Mouse (Mus musculus) telencephalon, adult 2 months (tissue): ENCODE results near the gene Zfp365.

Experiments used
- DNase-seq: peaks from one replicate; pipeline ENCODE4 v3.0.0-alpha.2; 2011; ENCODE audit warnings: low read depth, low spot score

The Zfp365 gene

DNA sequence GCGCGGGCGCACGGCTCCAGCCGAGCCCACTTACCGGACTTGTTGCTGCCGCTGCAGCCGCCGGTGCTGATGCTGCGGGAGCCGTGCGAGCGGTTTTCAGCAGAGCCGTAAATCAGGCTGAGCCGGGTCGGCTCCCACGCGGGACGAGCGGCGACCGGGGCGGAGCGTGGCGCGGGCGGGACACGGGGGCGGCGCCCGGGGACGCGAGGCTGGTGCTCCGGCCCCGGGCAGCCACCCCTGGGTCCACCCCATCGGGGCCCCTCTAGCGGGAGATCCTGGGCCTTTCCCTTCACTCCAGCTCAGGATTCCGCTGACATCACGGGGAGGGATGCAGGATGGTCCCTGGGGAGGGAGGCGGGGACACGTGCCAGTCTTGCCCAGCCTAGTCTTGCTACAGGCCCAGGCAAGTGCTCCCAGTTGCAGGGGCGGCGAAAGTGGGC, at the start of gene Zfp365:
Zfp365 (minus strand) TSS at position 326 of the 440 bp plus-strand sequence.
- no peak for DNase-seq

DNA sequence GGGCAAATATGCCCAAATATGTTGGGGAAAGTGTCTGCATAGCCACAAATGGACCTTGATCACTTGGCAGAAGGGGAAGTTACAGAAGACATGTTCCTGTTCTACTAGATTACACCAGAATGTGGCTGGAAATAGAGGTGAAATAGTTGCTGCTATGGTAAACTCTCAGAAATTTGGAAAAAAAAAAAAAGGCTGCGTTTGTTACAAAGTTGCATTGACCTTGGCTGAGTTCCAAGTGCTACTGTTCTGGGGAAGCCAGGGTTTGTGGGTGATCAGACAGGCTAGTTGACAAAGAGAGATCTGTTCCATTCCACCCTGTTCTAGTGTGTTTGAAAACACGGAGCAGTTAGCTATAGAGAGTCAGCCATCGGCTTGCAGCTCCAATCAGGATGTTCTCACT, 47.5 kb upstream of the Zfp365 start:
- DNase-seq = no peak

DNA sequence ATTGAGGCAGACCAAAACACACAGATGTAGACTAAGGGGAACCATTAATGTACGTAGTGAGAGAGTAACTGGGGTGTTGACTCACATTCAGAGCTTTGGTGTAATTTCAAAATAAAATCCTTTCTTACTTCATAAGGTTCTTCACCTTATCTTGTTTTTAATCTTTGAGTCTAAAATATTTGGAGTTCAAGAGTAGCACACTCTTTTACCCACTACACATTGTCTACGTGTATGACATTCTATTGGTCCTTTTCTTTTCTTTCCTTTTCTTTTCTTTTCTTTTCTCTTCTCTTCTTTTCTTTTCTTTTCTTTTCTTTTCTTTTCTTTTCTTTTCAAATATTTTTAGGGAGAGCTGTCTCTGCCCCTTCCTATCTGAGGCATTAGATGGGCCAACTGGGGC, 43.5 kb upstream of the Zfp365 start:
- no peak for DNase-seq

- no peak for DNase-seq
Measured at GRCm38 (mm10) chr10:67951690-67952089, 39.2 kb upstream of the Zfp365 start.

DNA sequence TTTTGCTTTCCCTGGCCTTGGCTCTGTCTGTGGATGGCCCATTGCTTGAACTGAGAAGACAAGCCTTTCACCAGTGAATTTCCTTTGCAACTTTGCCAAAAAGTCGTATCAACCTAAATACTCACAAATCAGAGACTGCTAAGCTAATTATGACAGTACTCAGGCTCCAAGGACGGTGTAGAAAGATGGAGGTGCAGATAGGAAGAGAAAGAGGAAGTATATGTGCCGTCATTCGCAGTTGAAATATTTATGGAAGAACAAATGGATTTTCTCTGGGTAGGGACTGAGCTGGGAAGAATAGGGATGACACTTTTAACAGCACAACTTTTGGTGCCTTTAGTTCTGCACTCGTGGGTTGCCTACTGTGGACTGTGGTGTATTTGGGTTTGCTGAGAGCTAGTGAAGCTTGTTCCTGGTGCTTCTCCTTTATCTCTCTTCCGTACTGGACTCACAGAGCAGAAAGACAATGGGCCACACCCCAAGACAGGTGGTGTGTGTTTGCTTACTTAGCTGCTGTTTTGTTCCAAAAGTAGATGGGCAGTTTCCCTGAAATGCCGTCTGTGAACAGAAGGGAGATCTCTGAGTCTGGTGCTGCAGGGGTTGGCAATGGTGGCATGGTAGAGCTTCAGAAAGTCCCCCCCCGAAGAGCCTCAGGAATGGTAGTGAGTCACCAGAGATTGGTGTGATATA, 37.7 kb upstream of the Zfp365 start:
- DNase-seq = no peak

DNA sequence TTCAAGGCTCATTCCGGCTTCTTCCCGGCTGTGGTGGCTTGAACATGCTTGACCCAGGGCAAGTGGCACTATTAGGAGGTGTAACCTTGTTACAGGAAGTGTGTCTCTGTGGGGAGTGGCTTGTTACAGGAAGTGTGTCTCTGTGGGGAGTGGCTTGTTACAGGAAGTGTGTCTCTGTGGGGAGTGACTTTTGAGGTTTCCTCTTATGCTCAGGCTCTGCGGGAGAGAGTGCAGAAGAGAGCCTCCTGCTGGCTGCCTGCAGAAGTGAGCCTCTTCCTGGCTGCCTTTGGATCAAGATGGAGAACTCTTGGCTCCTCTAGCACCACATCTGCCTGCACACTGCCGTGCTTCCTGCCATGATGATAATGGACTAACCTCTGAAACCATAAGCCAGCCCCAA, 31.1 kb upstream of the Zfp365 start:
- DNase-seq = no peak

DNA sequence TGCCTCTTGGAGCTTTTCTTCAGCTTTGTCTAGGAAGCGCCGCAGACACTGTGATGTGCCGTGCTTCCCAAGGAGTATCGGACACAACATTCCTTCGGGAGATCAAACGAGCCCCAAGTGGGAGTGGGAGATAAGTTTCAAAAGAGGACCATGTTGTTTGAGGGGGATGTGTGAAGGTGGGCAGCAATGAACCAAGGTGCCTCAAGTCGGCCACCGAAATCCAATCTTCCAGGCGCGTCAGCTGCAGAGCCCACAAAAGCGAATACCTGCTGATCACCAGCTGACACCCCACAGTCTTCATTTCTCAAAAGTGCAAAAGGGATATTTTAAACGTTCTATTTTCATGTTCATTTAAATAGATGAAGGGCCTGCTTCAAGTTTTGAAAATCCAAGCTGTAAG, 27.1 kb upstream of the Zfp365 start:
- no peak for DNase-seq

DNA sequence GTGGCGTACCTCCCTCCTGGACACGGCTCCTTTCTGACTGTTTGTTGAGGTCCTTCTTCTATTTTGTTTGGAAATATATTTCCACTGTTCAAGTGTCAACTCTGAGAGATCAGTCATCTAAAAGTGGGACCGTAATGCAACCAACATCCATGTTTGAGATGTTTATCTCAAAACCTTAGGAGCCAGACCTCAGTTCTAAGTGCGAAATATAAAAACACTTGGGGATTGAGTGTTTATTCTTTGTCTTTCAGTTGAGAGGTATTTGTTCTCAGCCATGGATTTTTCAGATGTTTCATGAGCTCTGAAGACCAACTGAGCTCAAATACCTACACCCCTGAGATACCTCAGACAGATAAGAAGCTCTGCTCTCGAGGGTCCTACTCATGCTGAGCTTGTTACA, 25.3 kb upstream of the Zfp365 start:
- DNase-seq = no peak

- DNase-seq = no peak
Measured at GRCm38 (mm10) chr10:67936944-67937343, 24.5 kb upstream of the Zfp365 start.

DNA sequence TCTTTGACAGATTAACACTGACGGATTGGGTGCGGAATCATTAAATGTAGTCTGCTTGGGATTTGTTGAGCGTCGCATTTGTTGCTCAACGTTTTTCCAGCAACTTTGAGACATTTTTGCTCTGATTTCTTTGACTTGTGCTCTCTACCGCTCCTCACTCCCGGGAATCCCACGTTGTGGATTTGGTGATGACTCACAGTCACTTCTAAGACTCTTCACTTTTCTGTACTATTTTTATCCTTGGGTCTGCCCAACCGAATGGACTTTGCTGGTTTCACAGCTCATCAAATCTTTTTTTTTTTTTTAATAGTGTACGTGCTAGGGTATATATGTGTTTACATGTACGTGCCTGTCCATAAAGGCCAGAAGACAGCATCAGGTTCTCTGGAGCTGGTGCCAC, 20.3 kb upstream of the Zfp365 start:
- DNase-seq = no peak

GRCm38 (mm10) chr10:67931328-67931727, 18.9 kb upstream of the Zfp365 start:
- DNase-seq = no peak

DNA sequence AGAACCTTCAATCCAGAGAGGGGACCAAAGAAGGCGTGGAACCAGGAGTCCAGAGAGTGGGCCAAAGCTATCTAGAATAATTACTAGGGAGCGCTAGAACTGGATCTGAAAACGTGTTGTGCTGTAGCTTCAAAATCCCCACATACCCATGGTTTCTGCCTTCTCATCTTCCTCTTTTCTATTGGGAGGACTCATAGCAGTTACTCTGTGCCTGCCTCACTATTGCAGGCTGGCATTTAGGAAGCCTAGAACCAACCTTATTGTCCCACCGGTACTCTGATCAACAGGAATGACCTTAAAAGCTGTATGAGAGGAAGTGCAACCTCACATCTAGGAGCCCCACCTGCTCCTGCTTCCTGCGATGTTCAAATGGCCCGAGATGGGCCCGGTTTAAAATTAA, 16.1 kb upstream of the Zfp365 start:
- no peak for DNase-seq

- no peak for DNase-seq
Measured at GRCm38 (mm10) chr10:67927718-67928455, 15.4 kb upstream of the Zfp365 start.

DNA sequence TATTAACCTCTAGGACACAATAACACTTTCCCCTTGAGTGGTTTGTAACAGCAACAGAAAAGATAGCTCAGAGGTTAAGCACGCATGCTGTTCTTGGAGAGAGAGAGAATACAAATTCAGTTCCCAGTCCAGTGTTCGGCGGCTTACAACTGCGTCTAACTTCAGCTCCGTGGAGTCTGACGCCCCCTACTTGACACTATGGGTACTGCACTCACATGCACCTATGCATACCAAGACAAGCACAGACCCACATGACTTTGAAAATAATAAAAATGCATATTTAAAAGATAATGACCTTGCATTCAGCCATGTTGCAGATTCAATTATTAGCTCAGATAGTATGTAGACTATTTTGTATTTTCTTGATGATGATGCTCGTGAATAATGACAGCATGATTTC, 11.6 kb upstream of the Zfp365 start:
- no peak for DNase-seq

DNA sequence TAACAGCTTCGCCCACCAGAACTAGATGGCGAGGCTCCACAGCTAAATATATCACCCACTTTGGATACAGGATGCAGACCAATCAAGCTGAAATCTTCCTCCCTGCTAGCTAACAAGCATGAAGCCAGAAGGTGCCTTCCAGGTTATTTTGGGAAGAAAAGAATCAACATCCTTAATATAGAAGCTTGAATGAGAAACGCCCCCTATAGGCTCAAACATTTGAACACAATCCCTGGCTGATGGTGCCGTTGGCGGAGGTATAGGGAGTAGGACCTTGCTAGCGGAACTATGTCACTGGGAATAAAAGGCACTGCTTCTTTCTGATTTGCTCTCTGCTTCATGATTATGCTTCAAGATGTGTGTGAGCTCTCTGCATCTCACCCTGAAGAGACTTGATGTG, 9.3 kb upstream of the Zfp365 start:
- no peak for DNase-seq

- DNase-seq = no peak
Measured at GRCm38 (mm10) chr10:67919706-67920105, 7.2 kb upstream of the Zfp365 start.

DNA sequence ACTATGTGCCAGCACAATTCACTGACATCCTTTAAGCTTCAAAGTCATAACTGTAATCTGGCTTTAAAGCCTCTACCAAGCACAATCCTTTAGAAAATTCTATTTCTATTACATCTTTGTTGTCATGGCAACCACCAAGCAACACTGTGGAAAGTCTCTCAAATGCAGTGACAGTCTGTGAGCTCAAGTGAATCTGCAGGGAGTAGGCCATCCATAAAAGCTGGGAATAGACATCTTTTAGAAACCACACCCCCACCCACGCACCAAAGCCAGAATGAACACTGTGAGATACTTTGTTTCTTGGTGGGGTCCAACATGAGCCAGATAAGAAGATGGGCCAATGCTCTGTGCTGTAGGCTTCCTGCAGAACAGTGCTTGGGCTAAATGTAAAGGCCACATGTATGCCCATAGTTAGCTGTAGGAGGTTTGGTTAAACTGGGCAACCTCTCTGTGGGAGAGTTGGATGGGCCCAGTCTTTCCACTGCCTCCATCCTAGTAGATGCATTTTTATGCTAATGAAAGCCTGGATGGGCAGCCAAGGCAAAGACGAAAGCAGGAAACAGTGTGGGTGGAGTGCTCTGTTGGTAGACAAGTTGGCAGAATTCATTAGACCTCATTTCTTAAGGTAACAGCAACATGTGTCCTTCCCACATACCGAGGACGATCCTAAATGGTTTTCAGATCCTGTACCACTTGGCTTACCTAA, 5.9 kb upstream of the Zfp365 start:
- DNase-seq = peak; percentile 89

DNA sequence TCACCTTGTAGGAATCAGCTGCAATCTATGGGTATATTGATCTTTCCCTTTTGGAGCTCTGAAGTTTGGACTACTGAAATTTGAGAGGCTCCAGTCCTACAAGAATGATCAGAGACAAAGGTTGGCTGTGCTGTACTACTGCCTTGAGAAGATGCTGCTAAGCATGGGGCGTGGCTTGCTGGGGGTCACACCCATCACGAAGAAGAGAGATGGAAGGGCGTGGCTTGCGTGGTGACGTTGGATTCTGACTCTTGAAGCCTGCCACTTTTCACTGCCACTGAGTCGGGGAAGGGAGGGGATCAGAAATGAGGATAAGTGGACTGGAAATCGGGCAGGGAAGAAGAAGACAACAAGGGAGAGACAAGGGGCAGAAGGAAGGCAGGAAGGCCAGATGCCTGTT, 4.9 kb upstream of the Zfp365 start:
- no peak for DNase-seq

DNA sequence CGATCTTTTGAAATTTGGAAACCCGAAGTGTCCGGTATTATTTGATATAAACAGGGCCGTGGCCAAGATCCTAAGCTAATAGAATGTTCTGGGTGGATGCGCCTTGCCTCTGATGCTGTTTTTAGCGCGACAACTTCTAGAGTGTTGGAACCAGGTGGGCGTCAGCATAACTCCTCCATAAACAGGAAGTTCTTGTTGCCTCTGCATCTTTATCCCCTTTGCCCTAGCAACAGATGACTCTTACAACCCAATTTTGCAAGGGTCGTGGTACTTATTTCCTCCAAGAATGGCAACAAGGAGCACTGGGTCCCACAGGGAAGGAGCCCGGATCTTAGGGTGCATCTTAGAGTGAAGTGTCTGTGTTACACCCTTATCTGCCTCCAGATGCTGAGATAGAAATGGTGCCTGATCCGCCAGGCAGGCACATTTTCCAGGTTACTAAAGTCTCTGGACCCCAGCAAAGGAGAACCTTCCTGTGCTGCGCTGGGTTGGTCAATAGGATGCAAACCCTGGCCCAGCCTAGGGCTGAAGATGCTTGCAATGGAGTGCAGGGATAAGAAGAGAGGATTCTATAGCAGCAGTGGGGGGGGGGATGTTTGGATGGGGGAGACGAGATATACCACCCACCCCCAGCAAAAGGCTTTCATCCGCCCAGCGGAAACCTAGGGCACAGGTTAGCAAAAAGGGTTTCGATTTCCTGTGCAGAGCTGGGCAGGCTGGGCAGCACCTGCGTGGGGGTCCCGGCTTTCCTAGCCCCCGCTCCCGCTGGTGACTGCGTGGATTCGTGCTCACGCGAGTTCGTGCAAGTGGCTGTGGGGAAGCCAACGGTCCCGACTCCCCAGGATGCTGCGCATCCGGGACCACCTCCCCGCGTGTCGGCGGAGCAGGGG, 770 bp downstream of the Zfp365 start:
- DNase-seq = no peak

GRCm38 (mm10) chr10:67907931-67908330, 4.5 kb downstream of the Zfp365 start:
- DNase-seq = no peak

- no peak for DNase-seq
Measured at GRCm38 (mm10) chr10:67906926-67907325, 5.5 kb downstream of the Zfp365 start.

DNA sequence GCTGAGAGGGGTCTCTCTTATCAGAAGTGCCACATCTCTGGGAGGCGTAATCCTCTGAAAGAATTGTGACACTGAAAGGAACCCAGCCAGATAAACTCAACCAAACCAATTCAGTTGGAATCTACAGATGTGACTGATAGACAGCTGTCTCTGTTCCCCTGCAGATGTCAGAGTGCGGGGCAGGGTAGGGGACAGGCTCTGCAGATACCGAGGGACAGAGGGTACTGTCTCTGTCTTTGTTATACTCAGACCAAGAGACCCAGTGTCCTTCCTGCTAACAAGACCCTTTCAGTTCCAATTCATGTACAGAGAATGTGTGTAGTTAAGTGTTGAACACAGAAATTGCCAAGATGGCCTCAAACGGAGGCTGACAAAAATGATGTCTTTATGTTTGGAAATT, 6.4 kb downstream of the Zfp365 start:
- no peak for DNase-seq
